Mouse (Mus musculus): ENCODE data around the gene Tpst2. TPM values are rescaled to one million over a fixed set of nuclear protein-coding genes. Genes with fewer than 3 reads are reported as not detected.

Tpst2 gene
- polyA plus RNA-seq, 1 experiment from 2014 or later = 38.8 TPM

DNA sequence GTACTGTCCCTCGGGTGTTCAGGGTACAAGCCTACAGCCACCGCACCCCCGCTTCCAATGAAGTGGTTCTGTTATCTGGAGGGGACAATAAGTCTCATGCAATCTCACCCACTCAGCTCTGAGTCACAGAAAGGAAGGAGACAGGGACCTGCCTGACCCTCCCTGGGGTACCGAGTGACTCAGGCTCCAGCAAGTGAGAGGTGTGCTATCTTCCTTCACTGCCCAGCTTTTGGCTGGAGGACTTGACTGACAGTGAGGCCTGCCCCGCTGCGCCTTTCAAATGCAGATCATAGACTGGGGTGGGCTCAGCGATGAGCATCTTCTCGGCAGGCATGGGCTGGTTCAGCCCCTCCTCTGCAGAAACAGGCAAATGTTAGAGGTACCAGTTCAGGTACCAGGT, 18.7 kb downstream of the Tpst2 start:
- H3K4me1 ChIP-seq (ENCODE audit: control insufficient read depth, low read depth, low read length) = peaks cover 78% of the 10 kb centered on the region
- peak; percentile 6; the same call in 1 of the 2 replicates for ATAC-seq (ENCODE audit: low read depth)
- H3K27ac ChIP-seq (ENCODE audit: low read length) = peak overlapping the region; percentile 29; the same call in 1 of the 2 replicates
- WGBS (ENCODE audit: insufficient replicate concordance) = 30% methylated on average over 8 of the region's 8 CpGs
- no peaks in the 10 kb centered on the region for H3K36me3 ChIP-seq (ENCODE audit: control insufficient read depth, insufficient read depth)
- H3K4me2 ChIP-seq (ENCODE audit: low read depth, low read length) = no peak overlapping the region
- H3K27me3 ChIP-seq (ENCODE audit: control insufficient read depth, insufficient read depth, low read depth, low read length) = no peaks in the 10 kb centered on the region
- H3K4me3 ChIP-seq (ENCODE audit: low read depth, low read length) = no peak overlapping the region
- peak overlapping the region; percentile 33; the same call in 1 of the 2 replicates for H3K9ac ChIP-seq (ENCODE audit: low read depth, low read length)
- H3K9me3 ChIP-seq (replicated peaks; ENCODE audit: control insufficient read depth, low read length) = no peaks in the 10 kb centered on the region

- peak overlapping the region; percentile 33; the same call in 1 of the 2 replicates for H3K9ac ChIP-seq (ENCODE audit: low read depth, low read length)
- H3K4me3 ChIP-seq (ENCODE audit: low read depth, low read length) = no peak overlapping the region
- no peak for ATAC-seq (ENCODE audit: low read depth)
- H3K4me2 ChIP-seq (ENCODE audit: low read depth, low read length) = no peak overlapping the region
- H3K27me3 ChIP-seq (ENCODE audit: control insufficient read depth, insufficient read depth, low read depth, low read length) = no peaks in the 10 kb centered on the region
- WGBS (ENCODE audit: insufficient replicate concordance) = 63% methylated on average over 8 of the region's 8 CpGs
- H3K36me3 ChIP-seq (ENCODE audit: control insufficient read depth, insufficient read depth) = no peaks in the 10 kb centered on the region
- 0 out of 2 replicates have a peak overlapping the region, but pooled peaks have one; percentile 32 for H3K27ac ChIP-seq (ENCODE audit: low read length)
- H3K9me3 ChIP-seq (replicated peaks; ENCODE audit: control insufficient read depth, low read length) = no peaks in the 10 kb centered on the region
- peaks cover 81% of the 10 kb centered on the region for H3K4me1 ChIP-seq (ENCODE audit: control insufficient read depth, low read depth, low read length)
These were observed 19.1 kb downstream of the Tpst2 start for GRCm38 (mm10) chr5:112295564-112295963.

DNA sequence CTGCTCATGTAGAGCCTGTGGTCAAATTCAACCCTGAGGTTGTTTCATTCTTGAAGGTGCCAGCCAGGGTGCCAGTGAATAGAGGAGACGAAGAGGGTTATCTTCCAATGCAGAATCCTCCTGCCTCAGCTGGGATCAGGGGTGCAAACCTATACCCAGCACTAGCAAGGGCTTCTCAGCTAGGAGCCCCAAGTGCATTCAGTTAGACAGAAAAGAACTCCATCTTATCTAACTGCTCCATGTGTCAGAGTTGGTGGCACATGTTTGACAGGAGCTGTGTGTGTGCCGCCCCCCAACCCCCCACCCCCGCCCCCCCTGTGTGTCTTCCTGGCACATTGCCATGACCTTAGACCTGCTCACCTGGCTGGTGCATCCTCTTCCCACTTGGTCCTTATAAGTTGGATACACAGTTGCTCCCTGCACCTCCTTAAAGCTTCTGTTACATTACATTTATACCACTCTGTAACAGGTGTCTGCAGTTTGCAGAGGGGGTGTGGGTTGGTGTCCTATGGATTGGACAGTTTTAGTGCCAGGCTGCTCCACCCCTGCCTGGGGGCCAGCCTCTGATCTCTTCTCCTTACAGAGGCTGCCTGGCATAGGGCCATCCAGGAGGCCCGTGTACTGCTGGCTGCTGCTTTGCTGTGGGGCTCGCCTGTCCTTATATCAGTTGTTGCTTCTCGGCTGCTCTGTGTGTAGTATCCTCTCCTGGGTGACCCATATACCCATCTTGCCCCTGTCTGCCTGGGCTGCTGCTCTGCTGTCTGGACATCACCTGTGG, 20.1 kb downstream of the Tpst2 start:
- Histone ChIP-seq H3K27me3 (ENCODE audit: control insufficient read depth, insufficient read depth, low read depth, low read length) (no peaks in the 10 kb centered on the region), H3K4me3 (ENCODE audit: low read depth, low read length) (no peak overlapping the region), H3K4me1 (ENCODE audit: control insufficient read depth, low read depth, low read length) (peaks cover 88% of the 10 kb centered on the region), H3K9me3 (replicated peaks; ENCODE audit: control insufficient read depth, low read length) (no peaks in the 10 kb centered on the region), H3K9ac (ENCODE audit: low read depth, low read length) (0 out of 2 replicates have a peak overlapping the region, but pooled peaks have one; percentile 11), H3K4me2 (ENCODE audit: low read depth, low read length) (peak overlapping the region; percentile 18; the same call in 1 of the 2 replicates), H3K27ac (ENCODE audit: low read length) (peak overlapping the region; percentile 59), H3K36me3 (ENCODE audit: control insufficient read depth, insufficient read depth) (no peaks in the 10 kb centered on the region)
- WGBS (ENCODE audit: insufficient replicate concordance) = 10% methylated on average over 6 of the region's 6 CpGs
- peak; percentile 57 for ATAC-seq (ENCODE audit: low read depth)

DNA sequence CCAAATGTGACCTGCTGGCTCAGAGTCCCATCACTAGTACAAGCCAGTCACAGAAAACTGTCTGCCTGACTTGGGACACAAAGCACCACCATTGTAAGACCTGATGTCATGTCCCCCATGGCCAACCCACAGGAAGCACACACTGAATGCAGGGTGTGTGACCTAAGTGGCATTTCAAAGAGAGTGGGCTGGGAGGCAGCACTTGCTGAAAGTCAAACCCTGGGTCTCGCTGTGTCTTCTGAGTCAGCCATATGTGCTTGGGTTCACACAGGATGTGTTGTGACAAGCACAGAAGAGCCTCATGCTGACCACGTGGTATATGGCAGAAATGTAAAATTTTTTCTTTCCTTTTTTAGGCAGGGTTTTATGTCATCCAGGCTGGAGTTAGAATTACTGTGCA, 20.8 kb downstream of the Tpst2 start:
- Histone ChIP-seq H3K9ac (ENCODE audit: low read depth, low read length) (no peak overlapping the region), H3K4me1 (ENCODE audit: control insufficient read depth, low read depth, low read length) (peaks cover 90% of the 10 kb centered on the region), H3K9me3 (replicated peaks; ENCODE audit: control insufficient read depth, low read length) (no peaks in the 10 kb centered on the region), H3K27ac (ENCODE audit: low read length) (peak overlapping the region; percentile 36), H3K27me3 (ENCODE audit: control insufficient read depth, insufficient read depth, low read depth, low read length) (no peaks in the 10 kb centered on the region), H3K4me2 (ENCODE audit: low read depth, low read length) (0 out of 2 replicates have a peak overlapping the region, but pooled peaks have one; percentile 12), H3K4me3 (ENCODE audit: low read depth, low read length) (no peak overlapping the region), H3K36me3 (ENCODE audit: control insufficient read depth, insufficient read depth) (no peaks in the 10 kb centered on the region)
- ATAC-seq (ENCODE audit: low read depth) = no peak
- 20% methylated on average over 2 of the region's 2 CpGs for WGBS (ENCODE audit: insufficient replicate concordance)

- Histone ChIP-seq H3K27me3 (ENCODE audit: control insufficient read depth, insufficient read depth, low read depth, low read length) (no peaks in the 10 kb centered on the region), H3K36me3 (ENCODE audit: control insufficient read depth, insufficient read depth) (no peaks in the 10 kb centered on the region), H3K4me1 (ENCODE audit: control insufficient read depth, low read depth, low read length) (peaks cover 87% of the 10 kb centered on the region), H3K27ac (ENCODE audit: low read length) (peak overlapping the region; percentile 60), H3K4me2 (ENCODE audit: low read depth, low read length) (no peak overlapping the region), H3K9ac (ENCODE audit: low read depth, low read length) (peak overlapping the region; percentile 3; the same call in 1 of the 2 replicates), H3K4me3 (ENCODE audit: low read depth, low read length) (no peak overlapping the region), H3K9me3 (replicated peaks; ENCODE audit: control insufficient read depth, low read length) (no peaks in the 10 kb centered on the region)
- ATAC-seq (ENCODE audit: low read depth) = peak; percentile 28
- 51% methylated on average over 12 of the region's 12 CpGs for WGBS (ENCODE audit: insufficient replicate concordance)
These were observed 21.9 kb downstream of the Tpst2 start for GRCm38 (mm10) chr5:112298226-112298988.

DNA sequence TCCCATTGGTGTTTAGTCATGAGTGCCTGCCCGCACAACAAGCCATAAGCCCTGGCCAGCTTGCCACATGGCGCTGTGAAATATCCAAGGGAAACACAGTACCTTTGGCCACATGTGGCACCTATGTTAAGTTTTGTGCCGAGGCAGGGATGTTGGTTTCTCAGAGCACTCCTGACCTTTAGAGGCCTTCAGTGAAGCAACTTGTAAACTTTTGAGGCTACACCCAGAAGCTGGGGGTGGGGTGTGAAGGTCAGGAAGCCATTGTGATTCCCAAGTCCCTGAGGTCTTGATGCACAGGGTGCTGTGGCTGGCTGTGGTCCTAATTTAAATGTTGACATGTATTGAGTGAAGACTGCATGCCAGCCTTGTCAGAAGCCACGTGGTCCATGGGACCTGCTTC, 22.9 kb downstream of the Tpst2 start:
- Histone ChIP-seq H3K4me1 (ENCODE audit: control insufficient read depth, low read depth, low read length) (peaks cover 79% of the 10 kb centered on the region), H3K9me3 (replicated peaks; ENCODE audit: control insufficient read depth, low read length) (no peaks in the 10 kb centered on the region), H3K27me3 (ENCODE audit: control insufficient read depth, insufficient read depth, low read depth, low read length) (no peaks in the 10 kb centered on the region), H3K27ac (ENCODE audit: low read length) (peak overlapping the region; percentile 60), H3K9ac (ENCODE audit: low read depth, low read length) (no peak overlapping the region), H3K4me2 (ENCODE audit: low read depth, low read length) (no peak overlapping the region), H3K36me3 (ENCODE audit: control insufficient read depth, insufficient read depth) (no peaks in the 10 kb centered on the region), H3K4me3 (ENCODE audit: low read depth, low read length) (no peak overlapping the region)
- ATAC-seq (ENCODE audit: low read depth) = no peak
- WGBS (ENCODE audit: insufficient replicate concordance) = 63% methylated on average over 4 of the region's 4 CpGs

GRCm38 (mm10) chr5:112300112-112300511, 23.6 kb downstream of the Tpst2 start:
- H3K36me3 ChIP-seq (ENCODE audit: control insufficient read depth, insufficient read depth) = no peaks in the 10 kb centered on the region; the same call in 1 of the 2 replicates
- H3K27ac ChIP-seq (ENCODE audit: low read length) = no peak overlapping the region
- H3K4me3 ChIP-seq (ENCODE audit: low read depth, low read length) = no peak overlapping the region
- no peak overlapping the region for H3K9ac ChIP-seq (ENCODE audit: low read depth, low read length)
- no peaks in the 10 kb centered on the region for H3K9me3 ChIP-seq (replicated peaks; ENCODE audit: control insufficient read depth, low read length)
- no peak overlapping the region for H3K4me2 ChIP-seq (ENCODE audit: low read depth, low read length)
- peaks cover 72% of the 10 kb centered on the region for H3K4me1 ChIP-seq (ENCODE audit: control insufficient read depth, low read depth, low read length)
- no peak for ATAC-seq (ENCODE audit: low read depth)
- no peaks in the 10 kb centered on the region for H3K27me3 ChIP-seq (ENCODE audit: control insufficient read depth, insufficient read depth, low read depth, low read length)
- WGBS (ENCODE audit: insufficient replicate concordance) = 52% methylated on average over 2 of the region's 2 CpGs

DNA sequence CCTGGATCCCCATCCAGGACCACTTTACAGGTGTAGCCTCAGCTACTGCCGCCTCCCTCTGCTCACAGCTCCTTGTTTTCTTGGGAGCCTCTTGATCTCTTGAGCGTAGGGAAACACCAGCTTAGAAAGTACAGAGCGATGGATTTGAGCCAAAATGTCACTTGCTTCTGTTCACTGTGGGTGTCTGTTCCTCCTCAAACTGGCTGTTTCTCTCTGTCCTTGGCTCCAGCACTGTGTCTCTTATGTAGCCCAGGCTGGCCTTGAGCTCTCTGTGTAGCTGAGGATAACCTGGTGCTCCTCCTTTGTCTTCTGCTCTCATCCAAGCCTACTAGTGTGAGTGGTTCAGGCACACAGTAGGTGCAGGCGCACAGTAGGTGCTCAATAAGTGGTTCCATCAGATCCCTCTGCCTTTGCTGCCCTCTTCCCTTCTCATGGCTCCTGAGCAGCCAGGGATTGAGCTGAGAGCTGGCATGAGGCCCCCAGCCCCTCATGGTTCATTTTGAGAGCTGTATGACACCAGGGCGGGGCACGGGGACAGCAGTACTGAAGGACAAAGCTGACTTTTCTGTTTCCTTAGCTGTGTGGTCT, 24.3 kb downstream of the Tpst2 start:
- WGBS (ENCODE audit: insufficient replicate concordance) = 72% methylated on average over 6 of the region's 6 CpGs
- H3K9ac ChIP-seq (ENCODE audit: low read depth, low read length) = no peak overlapping the region
- no peaks in the 10 kb centered on the region for H3K9me3 ChIP-seq (replicated peaks; ENCODE audit: control insufficient read depth, low read length)
- H3K36me3 ChIP-seq (ENCODE audit: control insufficient read depth, insufficient read depth) = peaks cover 2% of the 10 kb centered on the region; the same call in 1 of the 2 replicates
- no peaks in the 10 kb centered on the region for H3K27me3 ChIP-seq (ENCODE audit: control insufficient read depth, insufficient read depth, low read depth, low read length)
- no peak overlapping the region for H3K4me2 ChIP-seq (ENCODE audit: low read depth, low read length)
- ATAC-seq (ENCODE audit: low read depth) = no peak
- peak overlapping the region; percentile 70 for H3K27ac ChIP-seq (ENCODE audit: low read length)
- H3K4me3 ChIP-seq (ENCODE audit: low read depth, low read length) = no peak overlapping the region
- peaks cover 65% of the 10 kb centered on the region for H3K4me1 ChIP-seq (ENCODE audit: control insufficient read depth, low read depth, low read length)

All from liver, embryonic 16.5 days (tissue).